Mouse (Mus musculus): ENCODE measurements around the gene Pkib. TPM values are rescaled to one million over a fixed set of nuclear protein-coding genes. Genes with fewer than 3 reads are reported as not detected.

Gene Pkib
- polyA plus RNA-seq, 1 experiment = 1.9 TPM

DNA sequence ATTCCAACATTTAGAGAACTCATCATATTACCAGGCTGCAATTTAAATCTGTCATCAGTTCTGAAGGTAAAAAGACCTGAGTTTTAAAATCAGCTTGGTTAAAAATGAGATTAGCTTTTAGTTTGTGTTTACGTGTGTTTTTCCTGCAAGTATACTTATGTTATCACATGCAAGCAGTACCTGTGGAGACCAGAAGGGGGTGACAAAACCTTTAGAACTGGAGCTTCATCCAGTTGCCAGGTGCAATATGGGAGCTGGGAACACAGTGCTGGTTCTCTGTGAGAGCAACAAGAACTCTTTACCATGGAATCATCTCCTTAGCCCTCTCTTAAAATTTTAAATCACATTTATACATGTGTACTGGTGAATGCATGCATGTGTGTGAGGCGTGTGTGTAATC lies 1.2 kb upstream of the Pkib start:
- TF ChIP-seq CTCF (conservative IDR thresholded peaks at IDR 0.05; ENCODE audit: insufficient read depth, insufficient read length, low read depth, low read length) (no peak), POLR2A (IDR thresholded peaks at IDR 0.05; ENCODE audit: low read depth, low read length) (no peak)
- Histone ChIP-seq H3K36me3 (ENCODE audit: control insufficient read depth, insufficient read depth, low read length) (no peaks in the 10 kb centered on the region), H3K4me3 (ENCODE audit: insufficient read depth, low read depth, low read length) (no peak overlapping the region), H3K27me3 (replicated peaks; ENCODE audit: control insufficient read depth, insufficient read depth, low read length) (no peaks in the 10 kb centered on the region), H3K27ac (ENCODE audit: insufficient read depth, low read depth, low read length) (no peak overlapping the region), H3K4me1 (ENCODE audit: control insufficient read depth, insufficient read depth, low read length) (no peaks in the 10 kb centered on the region)
- no peak for DNase-seq
- WGBS = 96% methylated on average over 2 of the region's 2 CpGs

GRCm38 (mm10) chr10:57632868-57633240 lies 1.1 kb downstream of the Pkib start:
- H3K27me3 ChIP-seq (replicated peaks; ENCODE audit: control insufficient read depth, insufficient read depth, low read length) = no peaks in the 10 kb centered on the region
- WGBS = 71% methylated on average over 4 of the region's 4 CpGs
- no peak for TF ChIP-seq POLR2A (IDR thresholded peaks at IDR 0.05; ENCODE audit: low read depth, low read length)
- TF ChIP-seq CTCF (conservative IDR thresholded peaks at IDR 0.05; ENCODE audit: insufficient read depth, insufficient read length, low read depth, low read length) = no peak
- DNase-seq = no peak
- H3K4me1 ChIP-seq (ENCODE audit: control insufficient read depth, insufficient read depth, low read length) = no peaks in the 10 kb centered on the region
- no peaks in the 10 kb centered on the region for H3K36me3 ChIP-seq (ENCODE audit: control insufficient read depth, insufficient read depth, low read length)
- H3K27ac ChIP-seq (ENCODE audit: insufficient read depth, low read depth, low read length) = no peak overlapping the region
- H3K4me3 ChIP-seq (ENCODE audit: insufficient read depth, low read depth, low read length) = no peak overlapping the region

DNA sequence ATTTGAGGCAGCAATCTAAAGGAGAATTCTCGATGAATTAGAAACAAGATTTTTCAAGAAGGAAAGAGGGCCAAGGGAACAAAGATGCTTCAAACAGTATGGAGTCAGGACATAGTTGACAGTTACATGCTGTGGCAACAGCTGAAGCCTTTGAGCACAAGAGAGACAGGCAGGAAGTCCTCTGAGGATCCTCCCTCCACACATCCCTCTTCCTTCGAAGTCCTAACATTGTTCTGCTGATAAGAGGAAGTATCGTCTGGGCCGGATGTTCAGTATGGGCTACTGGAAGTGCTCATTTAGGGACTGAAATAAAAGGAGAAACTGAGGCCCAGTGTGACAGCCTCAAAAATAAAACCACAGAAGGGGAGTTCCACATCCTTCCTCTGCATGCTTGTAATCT lies 5.2 kb downstream of the Pkib start:
- TF ChIP-seq POLR2A (IDR thresholded peaks at IDR 0.05; ENCODE audit: low read depth, low read length) (no peak), CTCF (conservative IDR thresholded peaks at IDR 0.05; ENCODE audit: insufficient read depth, insufficient read length, low read depth, low read length) (no peak)
- DNase-seq = no peak
- no peak overlapping the region for H3K27ac ChIP-seq (ENCODE audit: insufficient read depth, low read depth, low read length)

GRCm38 (mm10) chr10:57638250-57638649 lies 6.5 kb downstream of the Pkib start:
- Histone ChIP-seq H3K27ac (ENCODE audit: insufficient read depth, low read depth, low read length) (no peak overlapping the region), H3K4me3 (ENCODE audit: insufficient read depth, low read depth, low read length) (no peak overlapping the region), H3K36me3 (ENCODE audit: control insufficient read depth, insufficient read depth, low read length) (no peaks in the 10 kb centered on the region), H3K27me3 (replicated peaks; ENCODE audit: control insufficient read depth, insufficient read depth, low read length) (no peaks in the 10 kb centered on the region), H3K4me1 (ENCODE audit: control insufficient read depth, insufficient read depth, low read length) (no peaks in the 10 kb centered on the region)
- TF ChIP-seq POLR2A (IDR thresholded peaks at IDR 0.05; ENCODE audit: low read depth, low read length) (no peak), CTCF (conservative IDR thresholded peaks at IDR 0.05; ENCODE audit: insufficient read depth, insufficient read length, low read depth, low read length) (no peak)
- no peak for DNase-seq
- 86% methylated on average over 4 of the region's 4 CpGs for WGBS

More for the DNA sequence above, 5.2 kb downstream of the Pkib start:
- H3K4me1 ChIP-seq (ENCODE audit: control insufficient read depth, insufficient read depth, low read length) = no peaks in the 10 kb centered on the region
- no peaks in the 10 kb centered on the region for H3K27me3 ChIP-seq (replicated peaks; ENCODE audit: control insufficient read depth, insufficient read depth, low read length)
- 66% methylated on average over 4 of the region's 4 CpGs for whole genome bisulfite sequencing
- H3K36me3 ChIP-seq (ENCODE audit: control insufficient read depth, insufficient read depth, low read length) = no peaks in the 10 kb centered on the region
- H3K4me3 ChIP-seq (ENCODE audit: insufficient read depth, low read depth, low read length) = no peak overlapping the region

GRCm38 (mm10) chr10:57639540-57639939 lies 7.8 kb downstream of the Pkib start:
- Histone ChIP-seq H3K4me1 (ENCODE audit: control insufficient read depth, insufficient read depth, low read length) (no peaks in the 10 kb centered on the region), H3K27ac (ENCODE audit: insufficient read depth, low read depth, low read length) (no peak overlapping the region), H3K36me3 (ENCODE audit: control insufficient read depth, insufficient read depth, low read length) (no peaks in the 10 kb centered on the region), H3K27me3 (replicated peaks; ENCODE audit: control insufficient read depth, insufficient read depth, low read length) (no peaks in the 10 kb centered on the region), H3K4me3 (ENCODE audit: insufficient read depth, low read depth, low read length) (no peak overlapping the region)
- no peak for DNase-seq
- WGBS = 37% methylated on average over 3 of the region's 3 CpGs
- TF ChIP-seq POLR2A (IDR thresholded peaks at IDR 0.05; ENCODE audit: low read depth, low read length) (no peak), CTCF (conservative IDR thresholded peaks at IDR 0.05; ENCODE audit: insufficient read depth, insufficient read length, low read depth, low read length) (no peak)

DNA sequence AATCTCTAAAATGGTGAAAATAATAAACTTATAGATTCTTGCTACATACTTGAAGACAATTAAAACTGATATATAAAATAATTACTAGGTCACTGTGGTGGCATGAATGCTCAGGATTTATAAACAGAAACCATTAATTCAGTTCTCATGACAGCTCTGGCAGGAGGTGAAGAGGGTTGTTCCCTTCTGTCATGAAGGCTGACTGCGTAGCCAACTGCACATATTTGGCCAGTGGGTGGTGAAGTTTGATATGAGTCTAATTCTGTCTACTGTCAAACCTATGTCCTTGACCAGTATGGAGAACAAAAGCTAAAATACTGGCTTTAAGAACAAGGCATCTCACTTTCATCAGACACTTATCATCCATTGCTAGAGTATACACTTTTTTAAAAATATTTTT lies 21.5 kb downstream of the Pkib start:
- Histone ChIP-seq H3K4me1 (ENCODE audit: control insufficient read depth, insufficient read depth, low read length) (no peaks in the 10 kb centered on the region), H3K36me3 (ENCODE audit: control insufficient read depth, insufficient read depth, low read length) (no peaks in the 10 kb centered on the region), H3K4me3 (ENCODE audit: insufficient read depth, low read depth, low read length) (no peak overlapping the region), H3K27ac (ENCODE audit: insufficient read depth, low read depth, low read length) (no peak overlapping the region), H3K27me3 (replicated peaks; ENCODE audit: control insufficient read depth, insufficient read depth, low read length) (no peaks in the 10 kb centered on the region)
- DNase-seq = no peak
- no peak for TF ChIP-seq POLR2A (IDR thresholded peaks at IDR 0.05; ENCODE audit: low read depth, low read length)
- TF ChIP-seq CTCF (conservative IDR thresholded peaks at IDR 0.05; ENCODE audit: insufficient read depth, insufficient read length, low read depth, low read length) = no peak
- 88% methylated on average over 1 of the region's 1 CpGs for WGBS

DNA sequence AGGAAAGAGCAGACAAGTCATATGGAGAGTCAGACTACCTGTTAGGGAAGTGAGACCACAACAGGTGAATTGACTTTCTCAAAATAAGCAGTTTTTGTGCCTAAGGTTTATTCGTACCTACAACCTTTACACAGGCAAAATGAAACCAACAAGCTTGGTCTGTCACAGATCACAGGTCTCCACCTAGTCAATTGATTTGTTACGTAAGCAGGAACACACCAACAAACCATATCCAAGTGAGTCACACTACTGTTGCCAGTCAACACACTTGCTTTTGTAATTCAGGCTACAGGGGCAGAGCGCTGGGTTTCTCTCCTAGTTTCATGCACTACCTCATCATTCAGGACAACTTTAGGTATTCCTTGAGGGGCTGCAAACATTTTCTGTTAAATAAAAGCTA lies 28.7 kb downstream of the Pkib start:
- no peak overlapping the region for H3K4me3 ChIP-seq (ENCODE audit: insufficient read depth, low read depth, low read length)
- H3K4me1 ChIP-seq (ENCODE audit: control insufficient read depth, insufficient read depth, low read length) = no peaks in the 10 kb centered on the region
- H3K27me3 ChIP-seq (replicated peaks; ENCODE audit: control insufficient read depth, insufficient read depth, low read length) = no peaks in the 10 kb centered on the region
- H3K27ac ChIP-seq (ENCODE audit: insufficient read depth, low read depth, low read length) = no peak overlapping the region
- no peaks in the 10 kb centered on the region for H3K36me3 ChIP-seq (ENCODE audit: control insufficient read depth, insufficient read depth, low read length)
- DNase-seq = no peak
- TF ChIP-seq CTCF (conservative IDR thresholded peaks at IDR 0.05; ENCODE audit: insufficient read depth, insufficient read length, low read depth, low read length) = no peak
- no peak for TF ChIP-seq POLR2A (IDR thresholded peaks at IDR 0.05; ENCODE audit: low read depth, low read length)
- 87% methylated on average over 3 of the region's 3 CpGs for WGBS

DNA sequence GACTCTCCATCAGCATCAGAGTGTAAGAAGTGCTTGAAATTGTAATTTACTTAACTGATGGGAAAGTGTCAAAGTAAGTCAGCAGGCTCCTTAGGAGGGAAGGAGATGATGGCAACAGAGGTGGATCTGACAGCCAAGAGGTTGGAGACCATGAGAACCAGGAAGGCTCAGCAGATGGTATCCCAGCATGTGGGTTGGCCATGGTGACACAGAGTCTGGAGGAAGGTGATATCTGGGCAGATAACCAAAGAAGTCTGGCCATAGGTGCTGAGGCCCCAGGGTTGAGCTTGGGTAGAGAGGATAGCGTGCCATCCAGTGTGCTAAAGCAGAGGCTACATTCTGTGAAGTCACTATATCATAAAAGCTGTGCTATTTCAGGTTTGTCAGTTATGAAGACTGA lies 32.0 kb downstream of the Pkib start:
- DNase-seq = no peak
- WGBS = 92% methylated on average over 1 of the region's 1 CpGs
- Histone ChIP-seq H3K4me1 (ENCODE audit: control insufficient read depth, insufficient read depth, low read length) (no peaks in the 10 kb centered on the region), H3K36me3 (ENCODE audit: control insufficient read depth, insufficient read depth, low read length) (no peaks in the 10 kb centered on the region), H3K27me3 (replicated peaks; ENCODE audit: control insufficient read depth, insufficient read depth, low read length) (no peaks in the 10 kb centered on the region), H3K4me3 (ENCODE audit: insufficient read depth, low read depth, low read length) (no peak overlapping the region), H3K27ac (ENCODE audit: insufficient read depth, low read depth, low read length) (no peak overlapping the region)
- no peak for TF ChIP-seq CTCF (conservative IDR thresholded peaks at IDR 0.05; ENCODE audit: insufficient read depth, insufficient read length, low read depth, low read length)
- TF ChIP-seq POLR2A (IDR thresholded peaks at IDR 0.05; ENCODE audit: low read depth, low read length) = no peak
